Mouse (Mus musculus) brain, embryonic 18.5 days (tissue): Measurements from ENCODE around the gene Ppm1h.

ENCODE experiments used
- DNase-seq: peaks from one replicate; pipeline ENCODE4 v3.0.0-alpha.2; 2012; ENCODE audit warnings: low read depth, low spot score

The Ppm1h gene

DNA sequence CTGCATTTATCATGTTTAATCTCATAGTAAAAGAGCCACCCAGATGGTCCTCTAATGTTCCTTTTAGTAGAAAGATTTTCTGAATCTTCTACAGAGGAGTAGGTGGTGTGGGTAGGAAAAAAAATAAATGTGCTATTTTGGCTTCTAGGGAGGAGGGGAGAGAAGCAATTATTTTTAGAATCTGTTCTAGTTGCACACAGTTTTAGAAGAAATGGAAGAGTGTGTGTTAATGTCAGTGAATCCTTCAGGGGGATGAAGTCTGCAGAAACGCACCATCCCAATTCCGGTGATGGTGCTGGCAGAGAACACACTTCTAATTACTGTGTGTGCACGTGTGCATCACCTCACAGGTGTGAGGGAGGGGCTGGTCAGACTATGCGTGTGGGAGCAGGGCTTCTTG, 129.6 kb downstream of the Ppm1h start:
- DNase-seq, result no peak

DNA sequence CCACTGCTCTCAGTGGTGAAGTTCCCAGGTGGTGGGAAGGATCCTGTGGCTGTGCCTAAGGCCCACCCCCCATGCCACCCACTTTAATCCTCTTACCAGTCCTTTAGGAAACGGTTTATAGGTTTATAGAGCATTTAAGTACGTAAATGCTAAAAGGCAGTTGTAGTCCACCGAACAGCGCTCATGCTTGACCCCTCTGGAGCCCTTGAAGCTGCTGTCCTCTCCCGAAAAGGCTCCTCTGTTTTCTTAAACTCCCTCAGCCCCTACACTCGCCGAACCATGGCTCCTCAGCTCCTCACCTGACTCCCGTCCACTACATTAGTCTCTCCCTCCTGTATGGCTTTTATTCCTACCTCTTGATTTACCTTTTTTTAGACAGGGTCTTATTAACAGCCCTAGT, 131.3 kb downstream of the Ppm1h start:
- no peak for DNase-seq

DNA sequence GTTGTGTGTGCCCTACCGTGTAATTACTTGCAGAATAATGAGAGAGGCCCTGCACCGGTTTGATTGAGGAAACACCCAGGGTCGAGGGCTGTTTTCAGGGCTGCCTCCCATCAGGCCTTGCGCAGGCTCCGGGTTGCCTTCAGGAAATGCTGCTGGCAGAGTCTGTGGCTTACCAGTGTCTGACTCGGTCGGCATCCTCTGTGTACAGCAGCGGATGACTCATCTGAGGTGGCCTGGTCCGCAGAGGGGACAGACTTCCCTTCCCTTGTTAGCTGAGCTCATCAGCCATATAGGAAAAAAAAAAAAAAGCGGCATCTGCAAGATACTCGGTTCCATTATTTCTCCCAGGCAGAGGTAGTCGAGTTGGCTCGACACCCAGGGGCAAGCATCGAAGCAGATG, 136.5 kb downstream of the Ppm1h start:
- DNase-seq, result no peak

DNA sequence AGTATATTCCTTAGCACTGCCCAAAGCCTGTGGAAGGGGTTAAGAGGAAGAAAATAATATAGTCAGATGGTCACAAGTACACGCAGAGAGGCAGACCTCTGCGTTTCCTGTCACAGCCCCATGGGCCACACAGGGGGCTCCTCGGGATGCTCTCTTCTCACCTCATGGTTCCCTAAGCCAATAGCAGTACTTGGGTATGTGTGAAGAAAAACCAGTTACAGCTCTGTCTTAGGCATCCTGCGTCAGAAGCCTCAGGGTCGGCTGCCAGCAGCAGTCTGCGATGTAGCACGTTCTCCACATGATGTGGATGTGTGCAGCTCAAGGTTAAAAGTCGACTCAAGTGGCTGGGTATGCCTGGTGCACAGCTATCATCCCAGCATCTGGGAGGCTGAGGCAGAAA, 139.2 kb downstream of the Ppm1h start:
- no peak for DNase-seq

DNA sequence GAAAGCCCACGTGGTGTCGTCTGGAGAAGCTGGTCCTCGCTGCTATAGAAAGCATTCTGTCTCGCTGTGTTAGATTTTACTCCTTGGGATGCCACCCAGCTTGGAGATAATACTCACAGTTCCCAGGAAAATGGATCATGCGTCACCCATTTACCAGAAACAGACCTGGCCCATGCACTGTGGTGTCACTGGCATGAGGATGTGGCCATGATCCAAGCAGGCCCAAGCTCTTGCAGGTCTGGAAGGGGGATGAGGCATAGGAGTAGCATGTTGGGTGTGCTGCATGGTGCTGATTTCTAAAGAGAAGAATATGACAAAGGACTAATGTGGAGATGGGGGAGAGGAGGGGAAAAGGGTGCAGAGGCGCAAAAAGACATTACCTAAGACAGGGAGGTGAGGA, 141.2 kb downstream of the Ppm1h start:
- no peak for DNase-seq

DNA sequence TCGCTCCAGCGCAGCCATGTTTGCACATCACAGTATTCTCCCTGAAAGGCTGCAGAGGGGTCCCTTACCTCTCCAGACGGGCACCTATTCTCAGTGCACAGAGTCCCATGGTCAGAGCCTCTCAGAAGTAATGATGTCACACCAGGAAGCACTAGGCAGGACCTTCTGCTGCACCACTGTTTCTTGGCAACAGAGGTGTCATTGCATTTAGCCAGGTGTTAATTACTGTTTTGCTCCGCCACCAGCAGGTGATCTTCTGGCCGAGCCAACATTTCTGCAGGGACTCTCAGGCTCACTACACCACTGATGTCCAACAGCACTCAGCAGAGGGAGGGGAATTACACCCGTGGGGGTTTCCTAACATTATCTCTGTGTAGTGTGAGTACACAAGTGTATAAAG, 143.0 kb downstream of the Ppm1h start:
- DNase-seq, result no peak

DNA sequence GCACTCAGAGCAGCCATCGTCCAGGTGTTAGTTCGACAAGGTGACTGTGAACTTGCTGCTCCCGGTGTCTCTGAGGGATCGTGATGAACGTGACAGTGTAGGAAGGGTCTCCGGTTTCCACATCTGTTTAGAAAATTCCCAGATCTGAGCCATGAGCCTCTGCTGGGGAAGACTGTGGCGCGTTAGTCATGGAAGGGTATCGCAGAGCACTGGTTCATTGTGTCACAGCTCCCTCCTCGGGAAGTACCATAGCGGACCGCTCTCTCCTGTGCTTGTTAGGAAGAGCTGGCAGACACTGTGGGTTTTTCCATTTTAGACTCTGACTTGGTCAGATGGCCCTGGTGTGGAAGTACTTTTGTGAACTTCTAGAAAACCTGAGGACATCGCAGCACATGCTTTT, 145.1 kb downstream of the Ppm1h start:
- no peak for DNase-seq

DNA sequence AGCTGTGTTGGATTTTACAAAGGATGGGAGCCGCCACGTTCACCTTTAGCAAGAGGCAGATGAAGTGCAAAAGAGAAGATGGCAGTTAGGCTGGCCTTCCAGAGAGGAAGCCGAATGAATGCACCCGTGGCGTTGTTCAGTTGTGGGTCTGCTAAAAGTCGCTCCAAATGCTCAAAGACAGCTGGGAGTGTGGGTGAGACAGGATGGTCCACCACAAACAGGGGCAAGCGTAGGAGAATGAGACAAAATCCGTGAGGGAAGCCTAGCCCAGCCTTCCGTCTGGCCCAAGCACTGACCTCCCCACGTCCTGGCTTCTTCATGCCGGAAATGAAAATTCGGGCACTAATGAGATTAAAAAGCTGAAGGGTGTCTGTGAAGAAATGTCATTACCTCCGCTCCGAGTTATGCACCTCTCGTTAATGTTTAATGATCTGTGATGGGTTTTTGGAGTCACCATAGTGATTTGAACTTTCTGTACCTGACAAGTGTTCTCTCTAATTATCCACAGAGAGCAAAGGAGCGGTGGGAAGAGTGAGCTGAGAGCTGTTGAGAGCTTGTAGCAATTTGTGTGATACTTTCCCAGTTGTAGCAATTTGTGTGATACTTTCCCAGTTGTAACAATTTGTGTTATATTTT, 148.3 kb downstream of the Ppm1h start:
- no peak for DNase-seq

DNA sequence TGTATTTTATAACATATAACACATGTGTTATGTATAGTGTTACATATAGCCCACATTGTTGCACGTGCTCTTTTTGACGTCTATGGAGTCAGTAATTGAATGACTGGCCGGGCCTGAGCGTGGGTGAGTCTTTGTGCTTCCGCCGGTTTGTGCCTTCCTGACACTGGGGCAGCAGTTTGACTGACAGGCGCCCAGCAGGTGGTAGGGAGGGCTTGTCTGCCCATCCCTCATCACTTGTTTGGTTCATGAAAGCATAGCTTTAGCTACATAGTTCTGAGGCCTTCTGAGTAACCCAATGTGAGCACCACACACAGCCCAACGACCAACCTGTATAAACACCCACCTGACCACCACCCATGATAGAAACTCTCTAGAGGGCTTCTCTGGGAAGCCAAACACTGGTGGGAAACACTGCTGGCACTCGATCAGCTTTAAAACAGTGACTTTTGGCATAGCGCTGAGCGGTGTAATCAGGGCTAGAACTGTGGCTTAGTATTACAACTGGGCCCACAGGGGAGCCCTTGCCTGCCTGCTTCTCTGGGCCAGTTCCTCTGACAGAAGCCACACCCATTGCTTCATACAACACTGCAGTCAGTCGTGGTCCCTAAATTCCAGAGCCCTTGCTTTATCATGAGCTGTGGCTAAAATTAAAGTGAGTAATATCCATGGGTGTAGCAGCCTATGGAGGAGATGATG, 149.3 kb downstream of the Ppm1h start:
- DNase-seq, result no peak

DNA sequence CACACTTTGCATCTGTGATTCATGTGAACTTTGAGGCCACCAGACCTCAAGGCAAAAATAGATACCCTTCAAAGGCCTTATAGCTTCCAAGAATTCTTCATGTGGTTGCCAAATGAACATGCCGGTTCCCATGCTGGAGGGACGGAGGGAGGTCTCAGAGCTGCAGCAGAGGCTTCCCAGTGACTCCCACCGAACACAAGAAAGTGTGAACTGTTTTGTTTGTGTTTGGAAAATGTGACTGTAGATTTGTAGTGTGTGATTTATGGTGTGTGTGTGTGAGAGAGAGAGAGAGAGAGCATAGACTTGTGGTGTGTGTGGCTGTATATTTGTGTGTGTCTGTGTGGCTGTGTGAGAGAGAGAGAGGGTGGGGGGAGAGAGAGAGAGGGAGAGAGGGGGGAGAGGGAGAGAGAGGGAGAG, 151.2 kb downstream of the Ppm1h start:
- no peak for DNase-seq

DNA sequence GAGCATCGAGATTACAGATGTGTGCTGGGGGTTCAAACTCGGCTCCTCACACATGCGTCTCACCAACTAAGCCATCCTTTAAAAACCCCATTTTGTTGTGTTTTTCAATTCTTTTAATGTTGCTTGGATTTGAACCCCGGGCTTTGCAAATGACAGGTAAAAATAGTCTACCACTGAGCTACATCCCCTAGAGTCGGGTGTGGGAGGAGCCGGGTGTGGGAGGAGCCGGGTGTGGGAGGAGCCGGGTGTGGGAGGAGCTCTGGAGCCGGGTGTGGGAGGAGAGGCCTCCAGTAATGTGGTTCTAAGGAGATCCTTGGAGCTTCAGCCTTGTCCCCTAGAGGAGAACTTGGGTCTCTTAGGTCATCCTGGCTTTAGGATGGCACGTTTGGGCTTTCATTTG, 152.1 kb downstream of the Ppm1h start:
- no peak for DNase-seq

DNA sequence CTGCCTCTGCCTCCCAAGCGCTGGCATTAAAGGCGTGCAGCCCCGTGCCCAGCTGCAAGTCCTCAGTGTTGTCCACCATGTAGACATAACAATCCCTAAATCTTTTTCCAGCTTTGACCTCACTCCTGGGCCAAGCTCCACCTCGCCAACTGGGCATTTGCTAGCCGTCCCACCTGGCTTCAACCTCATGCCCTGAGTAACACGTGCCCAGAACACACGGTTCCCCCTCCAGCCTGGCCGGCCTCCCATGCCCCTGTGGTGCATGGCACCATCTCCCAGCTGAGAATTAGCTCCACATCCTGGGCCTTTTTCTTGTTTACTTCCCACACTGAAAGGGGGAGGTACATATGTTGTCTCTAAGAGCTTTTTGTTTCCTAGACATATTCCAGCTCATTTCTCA, 163.5 kb downstream of the Ppm1h start:
- no peak for DNase-seq

DNA sequence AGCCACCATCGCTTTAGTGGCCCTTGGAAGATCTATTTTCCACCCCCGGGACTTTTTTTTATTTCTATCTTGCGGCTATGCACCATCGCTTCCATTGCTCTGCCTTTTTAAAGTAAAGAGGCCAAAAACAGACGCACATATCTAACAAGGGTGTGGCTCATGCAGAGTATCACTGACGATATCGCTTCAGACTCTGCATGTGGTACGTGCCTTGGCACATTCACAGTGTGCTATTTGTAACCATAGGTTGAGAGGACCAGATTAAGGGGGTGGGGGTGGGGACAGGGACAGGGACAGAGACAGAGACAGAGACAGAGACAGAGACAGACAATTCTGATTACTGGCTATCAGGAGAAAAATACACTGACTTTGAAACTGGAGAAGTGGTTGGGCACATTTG, 164.4 kb downstream of the Ppm1h start:
- DNase-seq, result no peak

DNA sequence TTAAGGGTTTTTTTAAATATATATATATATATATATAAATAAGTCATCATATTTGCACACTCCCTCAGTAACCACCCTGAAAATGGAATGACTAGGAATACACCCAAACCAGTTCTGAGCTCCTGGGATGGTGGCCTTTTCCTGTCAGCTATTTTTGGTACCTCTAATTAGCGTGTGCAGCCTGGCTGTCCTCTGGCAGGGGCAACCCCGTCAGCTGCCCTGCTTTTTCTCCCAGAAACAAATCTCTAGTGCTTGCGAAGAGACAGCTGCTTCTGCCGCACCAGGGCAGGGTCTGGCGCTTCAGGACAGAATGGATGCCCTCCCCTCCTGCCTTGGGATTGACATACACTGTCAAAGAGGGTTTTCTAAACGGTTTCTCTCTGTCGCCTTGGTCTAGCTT, 166.9 kb downstream of the Ppm1h start:
- no peak for DNase-seq

DNA sequence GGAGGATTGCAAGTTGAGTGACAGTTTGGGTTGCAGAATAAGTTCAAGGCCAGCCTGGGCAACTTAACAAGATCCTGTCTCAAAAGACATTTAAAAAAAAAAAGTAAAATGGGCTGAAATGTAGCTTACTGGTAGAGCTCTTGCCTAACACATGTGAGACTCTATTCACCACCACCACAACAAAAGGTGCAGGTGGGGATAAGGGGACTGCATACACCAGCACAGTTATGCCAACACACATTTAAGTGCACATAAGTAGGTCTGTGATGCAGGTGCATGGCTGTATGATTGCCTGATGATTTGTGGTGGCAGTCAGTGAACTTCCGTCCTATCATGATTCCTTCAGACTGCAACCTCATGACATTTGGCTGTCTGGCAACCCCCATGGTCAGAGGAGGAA, 167.9 kb downstream of the Ppm1h start:
- no peak for DNase-seq

DNA sequence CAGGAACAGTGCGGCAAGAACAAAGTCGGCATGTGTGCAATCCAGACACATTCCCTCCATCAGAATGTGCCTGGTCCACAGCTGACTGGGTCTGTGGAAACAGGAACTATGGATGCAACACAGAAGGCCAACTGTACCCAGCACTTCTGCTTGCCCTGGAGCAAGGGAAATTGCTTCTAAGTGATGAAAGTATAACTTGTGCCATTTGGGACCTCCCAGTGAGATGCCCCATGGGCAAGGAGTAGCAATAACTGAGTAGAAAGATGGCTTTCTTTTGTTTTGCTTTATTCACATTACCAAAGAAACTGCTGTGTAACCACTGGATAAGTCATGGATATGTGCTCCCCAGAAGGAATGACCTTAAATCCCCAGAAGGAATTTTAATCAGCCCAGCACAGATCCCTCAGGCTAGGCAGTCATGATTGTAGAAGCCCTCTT, 169.5 kb downstream of the Ppm1h start:
- DNase-seq, result no peak

DNA sequence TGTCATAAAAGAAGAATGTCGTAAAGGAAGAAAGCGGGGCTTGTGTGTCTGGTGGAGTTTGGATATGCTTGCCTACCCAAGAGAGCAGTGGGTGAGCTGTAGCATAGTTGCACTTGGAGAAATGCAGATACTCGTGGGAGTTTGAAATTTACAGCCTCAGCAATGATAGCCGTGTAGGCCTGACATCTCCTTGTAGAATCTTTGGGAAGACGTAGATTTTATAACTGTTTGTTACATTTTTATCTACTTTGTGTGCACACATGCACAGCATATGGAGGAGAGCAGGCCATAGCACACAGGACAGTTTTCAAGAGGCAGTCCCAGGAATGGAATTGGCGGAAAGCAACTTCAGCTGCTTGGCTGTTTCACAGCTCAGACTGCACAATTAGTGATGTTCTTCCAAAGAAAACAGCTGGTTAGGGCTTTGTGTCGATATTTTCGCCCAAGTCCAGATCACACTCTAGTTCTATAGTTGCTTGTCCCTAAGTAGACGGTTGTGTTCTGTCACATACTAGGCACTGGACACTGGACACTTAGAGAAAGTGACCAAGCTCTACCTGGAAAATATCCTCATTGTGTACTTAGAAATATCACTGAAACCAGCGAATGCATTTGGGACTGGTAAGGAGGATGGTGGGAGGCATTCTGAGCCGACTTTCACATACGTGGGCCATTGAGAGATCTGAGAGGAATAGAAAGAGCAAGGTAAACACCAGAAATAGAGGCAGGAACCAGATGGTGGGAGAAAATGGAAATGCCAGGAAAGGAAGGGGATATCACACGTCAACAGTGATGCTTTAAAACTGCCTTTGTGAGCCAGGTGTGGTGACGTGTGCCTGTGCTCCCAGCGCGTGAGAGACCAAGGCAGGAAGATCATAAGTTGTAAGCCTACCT, 173.0 kb downstream of the Ppm1h start:
- DNase-seq, result no peak

DNA sequence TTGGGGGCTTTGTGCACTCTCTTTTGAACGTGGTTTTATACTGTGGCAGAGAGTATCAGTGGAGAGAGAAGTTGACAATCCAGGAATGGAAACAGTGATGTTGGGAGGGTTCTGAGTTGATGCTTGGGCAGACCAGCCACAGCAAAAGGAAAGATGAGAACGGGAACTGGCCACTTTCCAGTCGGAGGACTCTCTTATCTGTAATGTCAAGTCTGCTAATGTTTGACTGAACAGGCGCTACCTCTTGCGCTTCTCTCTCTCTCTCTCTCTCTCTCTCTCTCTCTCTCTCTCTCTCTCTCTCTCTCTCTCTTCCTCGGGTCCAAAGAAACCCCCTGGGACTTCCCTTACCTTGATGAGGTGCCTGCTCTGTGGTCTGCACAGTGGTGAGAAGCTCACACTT, 176.0 kb downstream of the Ppm1h start:
- DNase-seq, result no peak

DNA sequence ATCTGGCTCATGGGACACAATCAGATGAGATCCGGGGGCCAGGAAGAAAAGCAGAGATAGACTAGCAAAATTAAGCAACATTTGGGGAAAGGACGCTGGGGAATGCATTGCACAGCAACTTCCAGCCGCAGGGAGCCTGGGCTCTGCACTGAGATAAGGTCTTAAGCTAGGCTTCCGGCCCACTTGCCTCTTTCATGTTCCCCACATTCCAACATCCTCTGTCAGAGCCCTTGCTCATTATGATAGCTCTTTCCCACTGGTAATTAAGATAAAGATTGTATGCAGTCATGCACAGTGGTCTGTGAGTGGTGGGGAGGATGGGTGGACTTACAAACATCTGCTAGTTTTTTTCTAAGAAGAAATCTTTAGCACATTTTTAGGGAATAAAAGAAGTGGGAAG, 176.6 kb downstream of the Ppm1h start:
- no peak for DNase-seq

DNA sequence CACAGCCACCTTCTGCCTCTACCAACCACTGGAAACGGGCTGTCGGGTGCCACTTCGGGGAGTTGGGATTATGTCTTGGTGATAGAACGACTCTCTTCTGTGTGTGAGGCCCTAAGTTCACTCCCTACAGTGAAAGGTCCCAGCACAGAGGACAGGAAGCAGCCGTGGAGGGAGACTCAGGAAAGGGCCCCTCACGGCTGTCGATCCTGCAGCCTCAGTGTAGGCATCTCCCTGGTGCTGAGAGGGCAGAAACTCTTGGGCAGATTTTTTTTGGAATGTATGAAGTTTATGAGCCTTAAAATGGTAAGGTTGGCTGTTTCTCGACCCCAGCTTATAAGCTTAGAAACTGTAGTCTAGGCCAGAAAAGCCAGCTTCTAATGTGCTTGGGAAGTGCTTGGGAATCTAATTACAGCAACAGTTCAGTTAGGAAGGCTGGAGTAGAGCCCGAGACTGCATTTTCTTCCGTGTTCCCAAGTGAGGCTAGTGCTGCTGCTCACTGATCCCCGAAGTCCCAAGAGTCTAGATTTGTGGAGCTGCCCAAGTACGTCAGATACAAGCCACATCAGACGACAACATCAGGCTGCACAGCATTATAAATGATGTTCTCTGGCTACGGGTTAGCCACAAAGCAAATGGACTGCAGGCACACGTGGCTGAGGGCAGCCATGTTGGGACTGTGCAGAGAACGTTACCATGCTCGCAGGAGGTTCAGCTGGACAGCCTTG, 177.6 kb downstream of the Ppm1h start:
- DNase-seq, result no peak

DNA sequence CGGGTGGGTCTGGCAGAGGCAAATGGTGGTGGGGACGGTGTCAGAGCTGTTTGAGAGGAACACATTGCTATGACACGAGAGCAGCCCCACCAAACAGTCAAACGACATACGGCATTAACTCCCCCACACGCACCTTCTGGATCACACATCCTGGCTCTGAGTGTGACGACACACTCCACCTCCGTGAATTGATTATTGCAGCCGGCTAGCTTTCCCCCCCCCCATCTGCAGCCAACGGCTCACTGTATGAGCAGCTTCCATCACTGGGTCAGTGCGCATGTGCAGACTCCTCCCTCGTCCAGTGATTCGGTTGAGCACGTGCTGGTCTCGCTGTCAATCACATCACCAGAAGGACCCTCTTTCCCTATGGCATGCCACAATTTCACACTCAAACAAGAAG, 178.6 kb downstream of the Ppm1h start:
- DNase-seq, result no peak
